Mouse (Mus musculus): ENCODE measurements around the gene Gfy. TPM values are rescaled to one million over a fixed set of nuclear protein-coding genes. Genes with fewer than 3 reads are reported as not detected.
"Not testable (repeated sequence)": the region's sequence is repeated elsewhere in the genome, so short reads cannot be mapped to it uniquely, and the experiment has no call there.

Gene Gfy
- total RNA-seq, 1 experiment from 2014 or later, result not detected

DNA sequence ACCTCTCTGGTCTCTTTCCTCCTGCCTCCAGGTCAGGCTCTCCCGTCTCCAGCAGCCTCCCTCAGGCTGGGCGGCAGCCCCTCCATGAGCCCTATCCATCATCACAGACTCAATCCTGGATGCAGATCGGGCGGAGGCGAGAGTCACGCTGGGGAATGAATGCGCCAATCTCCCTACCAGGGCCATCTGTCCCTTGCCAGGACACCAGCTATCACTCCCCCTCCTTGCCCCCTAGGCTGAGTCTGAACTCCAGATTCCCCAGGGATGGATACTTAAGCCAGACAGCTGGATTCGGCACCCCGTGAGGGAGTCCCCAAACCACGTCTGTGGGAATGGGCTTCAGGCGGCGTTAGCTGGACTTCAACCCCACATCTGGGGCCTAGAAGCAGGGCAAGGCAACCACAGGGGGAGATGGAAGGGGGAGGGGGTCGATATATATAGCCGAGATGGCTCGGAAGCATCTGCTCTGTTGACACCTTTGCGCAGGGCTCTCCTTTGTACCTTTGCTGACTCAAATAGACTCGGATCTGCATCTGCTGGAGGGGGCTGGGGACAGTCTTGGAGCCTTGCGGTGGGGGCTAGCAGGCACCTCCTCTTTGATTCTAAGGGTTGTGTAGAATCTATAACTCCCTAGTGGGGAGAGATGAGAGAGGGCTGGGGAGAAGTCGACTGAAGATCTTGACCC is 11.5 kb downstream of the Gfy start:
- no peak for DNase-seq

DNA sequence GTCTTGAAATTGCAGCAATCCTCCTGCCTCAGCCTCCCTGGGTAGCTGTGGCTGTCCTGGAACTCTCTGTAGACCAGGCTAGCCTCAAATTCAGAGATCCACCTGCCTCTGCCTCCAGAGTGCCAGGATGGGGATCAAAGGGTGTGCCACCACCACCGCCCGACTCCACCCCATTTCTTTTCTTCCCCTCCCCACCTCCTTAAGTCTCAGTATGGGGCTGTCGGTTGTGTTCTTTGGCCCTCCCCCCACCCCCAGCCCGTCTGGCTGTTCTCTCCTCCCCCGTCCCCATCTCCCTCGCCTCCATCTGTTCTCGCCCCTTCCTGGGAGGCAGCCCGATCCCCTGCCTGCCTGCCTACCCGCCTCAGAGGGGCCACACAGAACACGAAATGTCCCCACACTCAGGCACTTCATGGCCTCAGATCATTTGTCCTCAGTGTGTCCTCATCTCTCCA is 12.4 kb downstream of the Gfy start:
- no peak for DNase-seq

DNA sequence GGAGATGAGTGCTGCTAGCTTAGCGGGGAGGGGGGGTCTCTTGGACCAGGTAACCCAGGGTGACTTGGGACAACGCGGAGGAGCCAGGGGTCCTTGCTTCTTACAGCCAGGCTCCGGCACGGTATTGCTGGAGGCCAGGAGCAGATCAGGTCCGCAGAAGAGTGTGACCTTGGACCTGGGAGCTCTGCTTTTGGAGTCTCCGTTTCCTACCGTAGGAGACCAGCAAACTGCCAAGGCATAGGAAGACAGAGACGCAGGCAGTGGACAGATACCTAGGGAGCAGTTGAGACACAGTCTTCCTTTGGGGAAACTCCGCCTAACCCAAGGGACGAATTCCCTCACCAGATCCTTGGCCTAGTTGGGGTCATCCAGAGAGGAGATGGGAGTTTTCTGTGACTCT is 13.7 kb downstream of the Gfy start:
- no peak for DNase-seq

DNA sequence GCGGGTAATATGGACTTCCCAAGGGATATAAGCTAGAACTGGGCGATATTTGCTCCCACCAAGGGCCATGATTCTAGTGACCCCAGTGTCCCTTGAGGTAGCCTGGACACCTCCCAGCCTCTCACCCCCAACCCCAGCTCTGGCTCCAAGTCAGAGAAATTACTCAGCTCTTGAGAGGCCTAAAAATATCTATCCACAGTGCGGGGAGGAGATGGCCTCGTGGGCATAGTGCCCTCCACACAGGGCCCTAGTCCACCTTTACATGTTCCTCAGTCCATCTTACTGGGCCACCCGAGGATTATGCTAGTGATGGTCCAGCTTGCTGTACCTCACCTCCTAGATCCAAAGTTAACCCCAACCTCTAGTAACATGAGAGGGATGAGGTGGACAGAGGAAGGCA is 14.5 kb downstream of the Gfy start:
- DNase-seq, result no peak

DNA sequence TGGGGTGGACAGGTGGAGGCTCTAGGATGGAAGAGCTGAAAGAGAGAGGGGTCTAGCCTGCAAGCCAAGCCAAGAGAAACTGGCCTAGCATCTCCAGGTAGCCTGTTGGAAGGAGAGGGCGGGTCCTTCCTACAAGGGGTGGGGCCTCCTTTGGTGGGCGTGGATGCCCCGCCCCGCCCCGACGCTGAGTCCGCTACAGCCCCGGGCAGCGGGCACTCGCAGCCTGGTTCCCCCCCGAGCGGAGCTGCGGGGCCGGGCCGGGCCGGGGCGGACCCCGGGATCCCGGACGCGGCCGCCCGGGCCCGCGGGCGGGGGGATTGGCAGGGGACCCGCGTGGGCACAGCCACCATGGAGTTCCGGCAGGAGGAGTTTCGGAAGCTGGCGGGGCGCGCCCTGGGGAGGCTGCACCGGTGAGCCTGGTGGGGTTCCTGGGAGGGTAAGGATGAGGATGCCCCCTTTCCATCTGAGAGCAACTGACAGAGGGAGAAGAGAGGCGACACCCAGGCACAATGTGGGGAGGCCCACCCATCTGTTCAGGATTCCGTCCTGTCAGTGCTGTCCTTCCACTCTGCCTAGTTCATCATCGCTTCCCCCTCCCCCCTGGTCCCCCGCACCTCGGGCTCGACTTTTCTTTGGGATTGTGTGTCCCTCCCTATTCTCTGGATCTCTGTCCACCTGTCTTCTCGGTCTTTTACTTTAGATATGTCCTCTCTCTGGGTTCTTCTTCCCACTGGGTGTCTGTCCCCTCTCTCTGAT is 15.5 kb downstream of the Gfy start, which contains the start of gene Slc17a7:
Slc17a7 (plus strand) TSS at position 215 of the 756 bp plus-strand sequence.
- DNase-seq, result peak; percentile 57

DNA sequence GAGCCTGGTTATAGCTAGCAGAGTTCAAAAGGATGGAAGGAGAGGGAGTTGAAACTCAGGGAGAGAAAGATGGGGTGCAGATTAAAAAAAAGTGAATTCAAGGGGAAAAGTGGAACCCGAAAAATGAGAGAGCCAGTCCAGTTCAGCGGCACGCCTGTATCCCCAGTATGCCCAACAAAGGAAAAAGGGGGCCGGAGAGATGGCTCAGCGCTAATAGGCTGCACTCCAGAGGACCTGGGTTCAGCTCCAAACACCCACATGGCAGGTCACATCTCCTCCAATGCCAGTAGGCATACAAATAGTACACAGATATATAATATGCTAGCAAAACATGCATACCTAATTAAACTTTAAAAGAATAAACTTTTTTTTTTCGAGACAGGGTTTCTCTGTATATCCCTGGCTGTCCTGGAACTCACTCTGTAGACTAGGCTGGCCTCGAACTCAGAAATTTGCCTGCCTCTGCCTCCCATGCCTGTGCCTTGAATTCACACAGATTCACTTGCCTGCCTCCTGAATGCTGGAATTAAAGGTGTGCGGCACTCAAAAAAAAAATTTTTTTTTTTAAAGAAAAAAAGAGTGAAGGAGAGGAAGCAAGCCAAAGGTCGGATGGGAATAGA is 16.3 kb downstream of the Gfy start:
- no peak for DNase-seq

DNA sequence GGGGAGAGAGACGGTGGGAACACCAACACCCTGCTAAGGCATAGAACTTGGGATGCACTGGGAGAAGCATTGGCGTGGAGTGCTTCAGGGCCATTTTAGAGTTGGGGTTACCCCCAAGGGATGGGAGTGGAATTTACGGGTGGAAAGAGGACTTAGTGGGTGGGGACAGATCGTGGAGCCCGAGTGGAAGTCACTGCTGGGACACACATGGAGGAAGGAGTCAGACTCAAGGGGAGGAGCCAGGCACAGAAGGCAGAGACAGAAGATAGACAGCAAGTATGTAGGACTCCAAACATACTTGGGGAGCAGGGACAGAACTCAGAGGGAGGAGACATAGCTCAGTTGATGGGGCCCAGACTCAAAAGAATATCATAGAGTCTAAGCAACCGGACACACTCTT is 16.8 kb downstream of the Gfy start:
- no peak for DNase-seq

DNA sequence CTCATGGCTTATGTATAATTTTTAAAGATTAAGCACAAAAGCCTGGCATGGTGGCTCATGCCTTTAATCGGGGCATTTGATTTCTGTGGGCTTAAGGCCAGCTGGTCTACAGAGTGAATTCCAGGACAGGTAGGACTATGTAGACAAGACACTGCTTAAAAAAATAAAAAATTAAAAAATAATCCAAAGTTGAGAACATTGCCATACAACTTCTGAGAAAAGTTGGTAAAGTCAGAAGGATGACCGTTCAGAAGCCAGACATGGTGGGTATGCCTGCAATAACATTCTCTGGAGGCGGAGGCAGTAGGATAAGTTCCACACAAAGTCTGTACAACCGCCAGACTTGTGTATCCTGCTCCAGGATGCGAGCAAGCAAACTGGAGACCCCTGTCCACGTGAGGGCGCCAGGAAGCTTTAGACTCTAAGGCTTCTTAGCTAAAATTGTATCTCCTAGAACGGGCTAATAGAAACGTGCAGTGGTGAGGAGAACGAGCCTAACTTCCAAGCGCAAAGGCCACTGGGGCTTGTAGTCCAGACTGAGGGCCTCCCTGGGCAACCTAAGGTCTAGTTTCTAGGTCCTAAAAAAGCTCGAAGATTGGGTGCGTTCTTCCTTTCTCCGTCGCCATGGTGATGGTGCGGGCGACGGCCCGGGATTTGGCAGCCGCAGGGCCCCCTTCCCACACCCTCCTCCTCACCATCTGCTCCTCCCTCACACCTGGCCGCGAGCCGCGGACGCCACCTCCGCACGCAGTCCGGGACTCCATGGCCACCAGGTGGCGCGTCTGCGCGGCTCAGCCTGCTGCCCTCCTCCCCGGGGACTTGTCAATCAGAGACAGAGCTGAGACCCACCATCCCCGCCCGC is 17.5 kb downstream of the Gfy start:
- DNase-seq, result peak; percentile 90

DNA sequence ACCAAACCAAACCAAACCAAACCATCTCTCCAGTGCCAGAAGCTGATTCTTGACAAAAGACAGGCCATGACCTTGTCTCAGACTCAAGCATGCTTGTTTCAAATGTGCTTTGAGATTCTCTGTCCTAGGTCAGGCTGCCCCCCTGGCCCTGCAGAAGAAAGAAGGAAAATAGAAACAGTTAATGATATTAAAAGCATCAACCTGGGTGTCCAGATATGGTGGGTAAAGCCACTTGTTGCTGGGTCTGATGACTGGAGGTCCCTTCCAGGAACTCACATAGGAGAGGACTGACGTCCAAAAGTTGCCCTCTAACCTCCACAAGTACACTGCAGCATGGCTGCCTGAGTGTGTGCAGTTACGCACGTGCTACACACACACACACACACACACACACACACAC is 18.5 kb downstream of the Gfy start:
- no peak for DNase-seq

DNA sequence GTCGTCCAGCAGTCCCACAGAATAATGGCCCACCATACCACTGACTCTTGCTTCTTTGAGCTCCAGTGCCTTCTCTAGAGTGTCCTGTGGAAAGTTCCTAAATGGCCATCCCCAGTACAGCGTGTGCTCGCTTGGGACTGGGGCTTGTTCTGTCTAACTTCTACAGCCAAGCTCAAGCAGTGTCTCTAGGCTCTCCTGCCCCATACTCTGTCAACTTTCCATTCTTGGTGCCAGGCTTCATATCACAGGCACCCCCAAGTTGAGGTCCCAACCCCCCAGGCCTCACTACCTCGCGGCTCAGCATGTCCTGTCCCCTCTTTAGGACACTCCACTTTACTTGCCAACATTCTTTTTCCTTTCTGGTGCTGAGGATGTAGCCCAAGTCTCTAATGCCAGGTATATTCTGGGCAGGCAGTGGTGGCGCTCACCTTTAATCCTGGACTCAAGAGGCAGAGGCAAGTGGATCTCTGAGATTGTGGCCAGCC is 19.0 kb downstream of the Gfy start:
- no peak for DNase-seq

DNA sequence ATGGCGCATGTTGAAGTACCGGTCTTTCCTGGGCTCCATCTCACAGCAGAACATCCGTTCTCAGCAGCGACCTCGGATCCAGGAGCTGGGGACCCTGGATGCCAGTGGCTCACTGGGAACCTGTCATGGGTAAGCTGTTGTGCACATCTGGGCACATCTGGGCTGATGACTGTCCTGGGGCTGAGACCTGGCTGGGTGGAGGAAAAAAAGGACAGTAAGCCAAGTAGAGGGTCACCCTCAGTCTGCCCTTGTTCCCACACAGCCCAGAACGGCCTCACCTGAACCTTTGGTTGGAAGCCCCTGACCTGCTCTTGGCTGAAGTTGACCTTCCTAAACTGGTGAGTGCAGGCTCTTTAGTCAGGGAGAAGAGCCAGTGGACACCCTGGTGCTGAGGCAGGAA is 20.4 kb downstream of the Gfy start:
- DNase-seq, result no peak

DNA sequence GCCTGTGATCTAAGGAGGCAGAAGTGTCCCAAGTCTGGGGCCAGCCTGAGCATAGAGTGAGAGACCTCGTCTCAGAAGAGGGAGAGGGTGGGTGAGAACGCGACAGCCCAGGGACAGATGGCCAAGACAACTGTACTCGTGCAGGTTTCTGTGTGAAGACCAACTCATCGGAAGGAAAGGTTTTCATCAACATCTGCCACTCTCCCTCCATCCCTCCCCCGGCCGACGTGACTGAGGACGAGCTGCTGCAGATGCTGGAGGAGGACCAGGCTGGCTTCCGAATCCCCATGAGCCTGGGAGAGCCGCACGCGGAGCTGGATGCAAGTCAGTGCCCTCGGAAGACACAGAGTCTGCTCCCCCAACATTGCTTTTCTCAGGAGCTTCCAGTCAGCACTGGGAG is 21.9 kb downstream of the Gfy start:
- DNase-seq, result peak; percentile 3

DNA sequence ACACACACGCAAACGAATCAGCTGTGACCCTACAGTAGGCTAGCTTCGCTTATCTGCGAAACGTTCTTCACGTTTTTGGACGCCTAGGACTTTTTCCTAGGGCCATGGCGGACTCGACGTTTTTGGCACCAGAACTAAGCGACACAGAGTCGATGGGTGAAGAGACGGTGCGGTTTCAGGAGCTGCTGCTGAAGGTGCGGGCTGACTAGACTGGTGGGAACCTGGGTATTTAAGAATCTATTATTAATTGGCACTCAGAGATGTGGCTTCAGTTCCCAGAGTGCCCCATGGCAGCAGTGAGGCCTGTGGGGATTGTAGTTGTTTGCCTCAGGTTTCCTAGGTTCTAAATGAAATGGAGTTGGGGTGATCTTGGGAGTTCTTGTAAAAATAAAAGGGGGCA is 23.2 kb downstream of the Gfy start:
- peak; percentile 3 for DNase-seq

DNA sequence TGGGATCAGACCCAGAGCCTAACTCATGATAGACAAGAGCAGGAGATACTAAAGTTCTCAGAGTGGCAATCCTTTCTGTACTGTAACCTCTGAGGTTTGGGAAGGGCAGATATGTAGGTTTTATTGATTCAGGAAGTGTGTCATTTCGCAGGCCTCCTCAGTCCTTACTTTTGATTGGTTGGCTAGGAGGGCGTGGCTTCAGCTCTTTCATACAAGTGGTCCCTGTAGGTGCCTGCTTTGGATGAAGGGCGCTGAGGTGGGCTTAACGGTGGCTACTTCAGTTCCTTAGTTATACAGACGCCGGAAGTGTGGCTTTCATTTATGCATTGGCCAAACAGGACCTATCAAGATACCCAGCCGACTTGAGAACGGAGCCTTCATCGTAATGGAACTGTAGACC is 23.8 kb downstream of the Gfy start:
- peak; percentile 9 for DNase-seq

DNA sequence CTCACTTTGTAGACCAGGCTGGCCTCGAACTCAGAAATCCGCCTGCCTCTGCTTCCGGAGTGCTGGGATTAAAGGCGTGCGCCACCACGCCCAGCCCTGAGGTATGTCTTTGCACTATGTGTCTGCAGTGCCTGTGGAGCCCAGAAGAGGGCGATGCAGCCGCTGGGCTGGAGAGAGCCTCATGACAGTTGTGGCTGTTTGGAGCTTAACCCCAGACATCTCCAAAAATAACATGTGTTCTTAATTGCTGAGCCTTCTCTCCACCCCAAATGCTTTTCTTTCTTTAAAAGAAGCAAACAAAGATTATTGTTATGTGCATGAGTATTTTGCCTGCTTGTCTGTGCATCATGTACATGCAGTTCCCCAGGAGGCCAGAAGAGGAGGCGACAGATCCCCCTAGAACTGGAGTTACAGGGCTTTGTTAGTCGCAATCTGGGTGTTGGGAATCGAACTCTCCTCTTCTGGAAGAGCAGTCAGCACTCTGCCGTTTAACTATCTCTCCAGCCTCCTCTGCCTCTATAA is 24.3 kb downstream of the Gfy start:
- DNase-seq, result peak; percentile 82

DNA sequence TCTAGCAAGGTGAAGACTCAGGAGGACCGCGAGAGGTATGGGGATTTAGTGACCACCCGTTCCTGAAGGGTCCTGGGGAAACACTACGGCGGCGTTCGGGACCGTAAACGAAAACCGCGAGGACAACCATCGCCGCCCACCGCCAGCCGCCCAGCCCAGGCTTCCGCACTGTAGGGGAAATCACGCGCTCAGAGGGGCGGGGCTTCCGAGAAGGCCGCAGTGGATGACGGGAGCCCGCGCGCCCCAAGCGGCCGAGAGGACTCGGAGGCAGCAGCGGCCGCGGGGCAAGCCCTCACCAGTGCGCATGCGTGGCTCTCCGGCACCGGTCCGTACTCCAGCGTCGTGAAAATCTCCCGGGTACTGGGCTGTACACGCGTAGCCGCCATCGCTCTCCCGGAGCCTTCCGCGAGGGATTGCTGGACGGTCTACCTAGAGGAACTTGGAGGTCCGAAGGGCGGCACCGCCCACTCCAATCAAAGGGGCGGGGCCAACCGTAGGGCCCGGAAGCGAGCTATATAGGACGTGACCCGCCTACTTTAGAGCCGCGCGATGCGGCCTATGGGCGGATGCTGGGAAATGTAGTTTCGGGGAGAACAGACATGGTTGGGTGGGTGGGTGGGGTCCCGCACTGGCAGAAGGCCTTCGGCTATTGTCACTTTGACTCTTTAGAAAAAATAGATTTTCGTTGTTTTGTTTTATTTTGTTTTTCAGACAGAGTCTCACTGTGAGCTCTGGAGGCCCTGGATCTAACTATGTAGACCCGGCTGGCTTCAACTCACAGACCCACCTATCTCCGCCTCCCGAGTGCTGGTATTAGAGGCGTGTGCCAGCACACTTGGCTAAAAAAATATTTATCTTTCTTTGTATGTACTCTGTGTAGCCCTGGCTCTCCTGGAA is 25.0 kb downstream of the Gfy start, which contains the start of the genes Pih1d1 and Aldh16a1:
Pih1d1 (plus strand) TSS at position 208 of the 897 bp plus-strand sequence.
Aldh16a1 (minus strand) TSS at position 489 of the 897 bp plus-strand sequence.
- peak; percentile 98 for DNase-seq

DNA sequence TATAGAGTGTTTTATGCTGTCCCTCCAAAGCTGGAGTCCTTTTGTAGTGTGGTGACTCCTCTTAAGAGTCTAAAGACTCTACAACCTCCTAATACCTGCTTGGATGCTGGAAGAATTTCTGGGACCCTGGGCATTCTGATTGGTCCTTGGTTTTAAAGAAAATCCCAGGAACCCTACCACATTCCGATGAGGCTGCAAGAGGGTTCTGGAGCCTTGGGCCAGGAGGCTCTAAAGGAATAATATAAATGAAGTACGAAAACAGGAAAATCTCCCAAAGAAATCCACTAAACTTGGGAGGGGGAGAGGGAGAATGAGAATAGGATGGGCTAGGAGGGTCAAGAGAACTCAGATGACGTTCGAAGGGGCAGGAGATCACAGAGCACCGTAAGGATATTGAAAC is 25.8 kb downstream of the Gfy start:
- no peak for DNase-seq

DNA sequence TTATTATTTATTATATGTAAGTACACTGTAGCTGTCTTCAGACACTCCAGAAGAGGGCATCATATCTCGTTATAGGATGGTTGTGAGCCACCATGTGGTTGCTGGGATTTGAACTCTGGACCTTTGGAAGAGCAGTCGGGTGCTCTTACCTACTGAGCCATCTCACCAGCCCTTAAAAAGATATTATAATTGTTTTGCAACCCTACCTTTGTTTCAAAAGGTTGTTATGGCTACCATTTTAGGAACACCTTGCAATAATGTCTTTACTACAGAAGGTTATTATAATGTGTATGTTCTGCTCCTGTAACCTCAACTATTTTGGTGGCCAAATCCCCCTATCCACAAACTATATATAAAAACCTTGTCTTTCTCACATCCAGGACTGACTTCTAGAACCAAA is 26.3 kb downstream of the Gfy start:
- DNase-seq, result not testable (repeated sequence)

DNA sequence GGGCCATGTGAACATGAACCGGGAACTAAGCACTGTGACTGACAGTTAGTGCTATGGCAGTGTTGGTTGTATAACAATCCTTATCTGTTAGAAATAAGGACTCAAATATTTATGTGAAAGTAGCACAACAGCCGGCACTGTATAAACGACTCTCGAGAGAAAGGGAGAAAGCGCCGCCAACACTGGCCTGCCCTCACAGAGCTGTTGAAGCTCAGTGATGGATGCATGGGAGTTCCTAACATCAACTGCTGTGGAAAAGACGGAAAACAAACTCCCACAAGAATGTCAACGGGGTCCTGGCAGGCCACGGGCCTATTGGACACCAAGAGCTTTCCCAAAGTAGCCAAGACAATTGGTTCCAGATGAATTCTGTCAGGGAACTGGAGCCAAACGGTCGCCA is 28.1 kb downstream of the Gfy start:
- peak; percentile 14 for DNase-seq

DNA sequence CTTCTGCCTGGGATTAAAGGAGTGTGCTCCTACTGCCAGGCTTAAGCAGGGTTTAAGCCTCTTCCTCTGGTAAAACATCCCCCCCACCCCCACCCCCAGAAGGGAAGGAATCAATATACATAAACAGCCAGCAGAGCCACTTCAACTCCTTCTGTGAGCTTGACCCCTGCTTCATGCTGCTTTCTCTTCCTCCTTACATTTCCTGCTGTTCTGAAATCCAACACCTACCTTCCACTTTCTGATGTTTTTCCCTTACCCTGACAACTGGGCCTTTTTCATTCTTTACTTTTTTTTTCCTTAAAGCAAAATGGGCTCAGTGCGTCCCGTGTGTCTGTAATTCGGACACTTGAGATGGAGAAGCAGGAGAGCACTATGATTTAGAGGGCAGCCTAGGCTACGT is 29.0 kb downstream of the Gfy start:
- DNase-seq, result no peak

DNA sequence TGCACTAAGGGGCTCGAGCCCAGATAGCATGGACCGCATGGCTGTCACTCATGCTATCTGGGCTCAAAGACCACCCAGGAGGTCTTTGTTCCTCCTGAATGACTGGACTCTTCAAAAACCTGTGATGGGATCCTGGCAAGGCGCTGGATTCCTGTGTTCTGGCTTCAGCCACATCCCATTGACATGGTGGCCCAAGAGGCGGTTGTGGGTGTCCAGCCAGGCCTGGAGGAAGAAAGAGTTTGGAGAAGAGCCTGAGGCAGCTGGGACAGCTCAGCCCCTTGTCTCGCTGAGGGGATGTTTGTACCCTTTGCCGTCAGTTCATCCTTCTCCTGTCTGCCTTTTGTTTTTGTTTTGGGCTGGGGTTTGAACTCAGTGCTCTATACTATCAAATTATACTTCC is 29.8 kb downstream of the Gfy start:
- peak; percentile 5 for DNase-seq

All from adrenal gland, postnatal 14 days (tissue).